Mouse (Mus musculus) forebrain, embryonic 16.5 days (tissue): ENCODE results near the gene Sufu. TPM values are rescaled to one million over a fixed set of nuclear protein-coding genes. Genes with fewer than 3 reads are reported as not detected.

Experiments used
- ATAC-seq: fragments of 200-750 bp; cut with Nextera tagmentation; 2 replicates; pipeline ENCODE4 v1.8.0; 2017; ENCODE audit warnings: mild to moderate bottlenecking, moderate library complexity
- H3K27ac ChIP-seq: fragments of 300-500 bp; sonication (generic); 2 replicates; pipeline ENCODE4 v1.5.1; 2014; ENCODE audit warnings: low read length, control low read depth
- H3K27me3 ChIP-seq: fragments of 300-500 bp; sonication (generic); replicated peaks from 2 replicates; pipeline ENCODE4 v1.6.1; 2014; ENCODE audit warnings: low read length; ENCODE audit not compliant: control insufficient read depth, insufficient read depth
- H3K36me3 ChIP-seq: fragments of 300-500 bp; sonication (generic); 2 replicates; pipeline ENCODE4 v1.6.1; 2014; ENCODE audit not compliant: control insufficient read depth, insufficient read depth
- H3K4me1 ChIP-seq: fragments of 300-500 bp; sonication (generic); replicated peaks from 2 replicates; pipeline ENCODE4 v1.6.1; 2014; ENCODE audit warnings: low read length; ENCODE audit not compliant: control insufficient read depth, insufficient read depth
- H3K4me2 ChIP-seq: fragments of 300-500 bp; sonication (generic); 2 replicates; pipeline ENCODE4 v1.6.1; 2014; ENCODE audit warnings: mild to moderate bottlenecking, low read length, control low read depth
- H3K4me3 ChIP-seq: fragments of 300-500 bp; sonication (generic); replicated peaks from 2 replicates; pipeline ENCODE4 v1.5.1; 2014; ENCODE audit warnings: mild to moderate bottlenecking, low read length, control low read depth
- H3K9ac ChIP-seq: fragments of 300-500 bp; sonication (generic); replicated peaks from 2 replicates; pipeline ENCODE4 v1.6.1; 2014; ENCODE audit warnings: low read depth, low read length, control low read depth
- H3K9me3 ChIP-seq: fragments of 300-500 bp; sonication (generic); 2 replicates; pipeline ENCODE4 v1.6.1; 2016; ENCODE audit warnings: low read length; ENCODE audit not compliant: control insufficient read depth
- WGBS: fragments of 180-500 bp; shearing (Covaris S2); extraction: QIAGEN DNeasy Blood & Tissue Kit; methylation state at CpG from one replicate; pipeline ENCODE4 v1.1.7; 2014; 5-methylcytosine and 5-hydroxymethylcytosine counted together
- polyA plus RNA-seq: library from polyadenylated mRNA; unstranded; fragments of >200 nt; fragmentation: Nextera tagmentation; extraction: Ambion mirVana; gene quantifications from 2 replicates; pipeline ENCODE4 v1.2.1, GENCODE M21; 2015

Gene Sufu
- polyA plus RNA-seq, 1 experiment from 2014 or later, result 26.4 TPM

- peaks cover 22% of the 10 kb centered on the region for H3K4me1 ChIP-seq
- WGBS, result 88% methylated on average over 7 of the region's 7 CpGs
Measured at GRCm38 (mm10) chr19:46400558-46400957, 3.9 kb downstream of the Sufu start.

GRCm38 (mm10) chr19:46404030-46404429 is 7.3 kb downstream of the Sufu start:
- WGBS, result 95% methylated on average over 1 of the region's 1 CpGs
- Histone ChIP-seq H3K4me1 (peaks cover 2% of the 10 kb centered on the region), H3K36me3 (peaks cover 4% of the 10 kb centered on the region), H3K4me2 (no peak overlapping the region), H3K4me3 (no peak overlapping the region), H3K27ac (no peak overlapping the region), H3K27me3 (no peaks in the 10 kb centered on the region), H3K9ac (no peak overlapping the region), H3K9me3 (no peaks in the 10 kb centered on the region)
- no peak for ATAC-seq

More at GRCm38 (mm10) chr19:46400558-46400957, 3.9 kb downstream of the Sufu start:
- Histone ChIP-seq H3K36me3 (peaks cover 4% of the 10 kb centered on the region), H3K27ac (no peak overlapping the region), H3K4me3 (no peak overlapping the region), H3K27me3 (no peaks in the 10 kb centered on the region), H3K9ac (no peak overlapping the region), H3K4me2 (no peak overlapping the region), H3K9me3 (no peaks in the 10 kb centered on the region)
- no peak for ATAC-seq

- H3K36me3 ChIP-seq, result peaks cover 4% of the 10 kb centered on the region
Measured at GRCm38 (mm10) chr19:46406592-46407386, 10.1 kb downstream of the Sufu start.

GRCm38 (mm10) chr19:46409506-46409905 is 12.8 kb downstream of the Sufu start:
- no peak for ATAC-seq
- Histone ChIP-seq H3K27me3 (no peaks in the 10 kb centered on the region), H3K36me3 (no peaks in the 10 kb centered on the region), H3K4me1 (no peaks in the 10 kb centered on the region), H3K9me3 (no peaks in the 10 kb centered on the region), H3K9ac (no peak overlapping the region), H3K4me2 (no peak overlapping the region), H3K4me3 (no peak overlapping the region), H3K27ac (no peak overlapping the region)
- WGBS, result 88% methylated on average over 3 of the region's 3 CpGs

More at GRCm38 (mm10) chr19:46406592-46407386, 10.1 kb downstream of the Sufu start:
- Histone ChIP-seq H3K9ac (no peak overlapping the region), H3K27me3 (no peaks in the 10 kb centered on the region), H3K4me3 (no peak overlapping the region), H3K27ac (no peak overlapping the region), H3K4me1 (no peaks in the 10 kb centered on the region), H3K4me2 (no peak overlapping the region), H3K9me3 (no peaks in the 10 kb centered on the region)
- ATAC-seq, result no peak
- 80% methylated on average over 8 of the region's 8 CpGs for WGBS

GRCm38 (mm10) chr19:46412056-46412805 is 15.5 kb downstream of the Sufu start:
- H3K9me3 ChIP-seq, result no peaks in the 10 kb centered on the region
- H3K27ac ChIP-seq, result no peak overlapping the region
- H3K4me2 ChIP-seq, result no peak overlapping the region
- no peak overlapping the region for H3K9ac ChIP-seq
- no peak overlapping the region for H3K4me3 ChIP-seq
- H3K4me1 ChIP-seq, result no peaks in the 10 kb centered on the region
- no peak for ATAC-seq
- 87% methylated on average over 12 of the region's 12 CpGs for WGBS
- H3K27me3 ChIP-seq, result no peaks in the 10 kb centered on the region
- H3K36me3 ChIP-seq, result no peaks in the 10 kb centered on the region

GRCm38 (mm10) chr19:46413969-46414368 is 17.3 kb downstream of the Sufu start:
- Histone ChIP-seq H3K27me3 (no peaks in the 10 kb centered on the region), H3K9ac (no peak overlapping the region), H3K9me3 (no peaks in the 10 kb centered on the region), H3K4me1 (peaks cover 5% of the 10 kb centered on the region), H3K36me3 (no peaks in the 10 kb centered on the region), H3K4me2 (no peak overlapping the region), H3K4me3 (no peak overlapping the region), H3K27ac (no peak overlapping the region)
- ATAC-seq, result no peak
- 98% methylated on average over 2 of the region's 2 CpGs for WGBS

- peaks cover 5% of the 10 kb centered on the region for H3K4me1 ChIP-seq
- no peak for ATAC-seq
- no peak overlapping the region for H3K9ac ChIP-seq
- H3K36me3 ChIP-seq, result no peaks in the 10 kb centered on the region
- H3K4me2 ChIP-seq, result no peak overlapping the region
- 97% methylated on average over 8 of the region's 8 CpGs for WGBS
- H3K27ac ChIP-seq, result no peak overlapping the region
- no peak overlapping the region for H3K4me3 ChIP-seq
- no peaks in the 10 kb centered on the region for H3K9me3 ChIP-seq
- no peaks in the 10 kb centered on the region for H3K27me3 ChIP-seq
Measured at GRCm38 (mm10) chr19:46414486-46414885, 17.8 kb downstream of the Sufu start.

GRCm38 (mm10) chr19:46416276-46416675 is 19.6 kb downstream of the Sufu start:
- 58% methylated on average over 9 of the region's 9 CpGs for WGBS
- H3K36me3 ChIP-seq, result no peaks in the 10 kb centered on the region
- H3K4me1 ChIP-seq, result peaks cover 6% of the 10 kb centered on the region
- H3K27me3 ChIP-seq, result no peaks in the 10 kb centered on the region
- H3K9ac ChIP-seq, result no peak overlapping the region
- H3K4me3 ChIP-seq, result no peak overlapping the region
- ATAC-seq, result no peak
- H3K9me3 ChIP-seq, result no peaks in the 10 kb centered on the region
- 0 out of 2 replicates have a peak overlapping the region, but pooled peaks have one; percentile 23 for H3K27ac ChIP-seq
- H3K4me2 ChIP-seq, result no peak overlapping the region

- Histone ChIP-seq H3K4me3 (no peak overlapping the region), H3K27me3 (no peaks in the 10 kb centered on the region), H3K4me2 (no peak overlapping the region), H3K4me1 (peaks cover 24% of the 10 kb centered on the region), H3K9ac (no peak overlapping the region), H3K9me3 (no peaks in the 10 kb centered on the region), H3K36me3 (no peaks in the 10 kb centered on the region), H3K27ac (no peak overlapping the region)
- WGBS, result 79% methylated on average over 4 of the region's 4 CpGs
- ATAC-seq, result no peak
Measured at GRCm38 (mm10) chr19:46418051-46418450, 21.4 kb downstream of the Sufu start.
